Mouse (Mus musculus) kidney, embryonic 14.5 days (tissue): ENCODE measurements around the gene Phf10. TPM values are rescaled to one million over a fixed set of nuclear protein-coding genes. Genes with fewer than 3 reads are reported as not detected.

Experiments
- ATAC-seq: fragments of 200-750 bp; cut with Nextera tagmentation; 2 replicates; pipeline ENCODE4 v1.8.0; 2017; ENCODE audit warnings: moderate number of reproducible peaks, mild to moderate bottlenecking, moderate TSS enrichment, moderate library complexity; ENCODE audit not compliant: low FRiP score, low TSS enrichment
- H3K27ac ChIP-seq: fragments of 300-500 bp; sonication (generic); 2 replicates; pipeline ENCODE4 v1.5.1; 2014; ENCODE audit warnings: low read depth, mild to moderate bottlenecking, low read length, moderate library complexity, mixed read lengths
- H3K27me3 ChIP-seq: fragments of 300-500 bp; sonication (generic); 2 replicates; pipeline ENCODE4 v1.6.1; 2014; ENCODE audit warnings: mild to moderate bottlenecking, low read length; ENCODE audit not compliant: control insufficient read depth, insufficient read depth
- H3K36me3 ChIP-seq: fragments of 300-500 bp; sonication (generic); 2 replicates; pipeline ENCODE4 v1.6.1; 2014; ENCODE audit warnings: low read length, mixed read lengths; ENCODE audit not compliant: control insufficient read depth, insufficient read depth
- H3K4me1 ChIP-seq: fragments of 300-500 bp; sonication (generic); 2 replicates; pipeline ENCODE4 v1.6.1; 2014; ENCODE audit warnings: low read length, mixed read lengths; ENCODE audit not compliant: control insufficient read depth, insufficient read depth
- H3K4me2 ChIP-seq: fragments of 300-500 bp; sonication (generic); replicated peaks from 2 replicates; pipeline ENCODE4 v1.6.1; 2014; ENCODE audit warnings: low read depth, mild to moderate bottlenecking, low read length
- H3K4me3 ChIP-seq: fragments of 300-500 bp; sonication (generic); 2 replicates; pipeline ENCODE4 v1.5.1; 2014; ENCODE audit warnings: mild to moderate bottlenecking, low read length
- H3K9ac ChIP-seq: fragments of 300-500 bp; sonication (generic); 2 replicates; pipeline ENCODE4 v1.6.1; 2014; ENCODE audit warnings: low read depth, mild to moderate bottlenecking, low read length, moderate library complexity
- H3K9me3 ChIP-seq: fragments of 300-500 bp; sonication (generic); 2 replicates; pipeline ENCODE4 v1.6.1; 2016; ENCODE audit warnings: low read length; ENCODE audit not compliant: control insufficient read depth
- WGBS: fragments of 180-500 bp; shearing (Covaris S2); extraction: QIAGEN DNeasy Blood & Tissue Kit; methylation state at CpG from one replicate; pipeline ENCODE4 v1.1.7; 2014; 5-methylcytosine and 5-hydroxymethylcytosine counted together
- polyA plus RNA-seq: library from polyadenylated mRNA; unstranded; fragments of >200 nt; fragmentation: Nextera tagmentation; extraction: Ambion mirVana; gene quantifications from 2 replicates; pipeline ENCODE4 v1.2.1, GENCODE M21; 2014

The Phf10 gene
- polyA plus RNA-seq, 1 experiment from 2014 or later: 37.4 TPM

DNA sequence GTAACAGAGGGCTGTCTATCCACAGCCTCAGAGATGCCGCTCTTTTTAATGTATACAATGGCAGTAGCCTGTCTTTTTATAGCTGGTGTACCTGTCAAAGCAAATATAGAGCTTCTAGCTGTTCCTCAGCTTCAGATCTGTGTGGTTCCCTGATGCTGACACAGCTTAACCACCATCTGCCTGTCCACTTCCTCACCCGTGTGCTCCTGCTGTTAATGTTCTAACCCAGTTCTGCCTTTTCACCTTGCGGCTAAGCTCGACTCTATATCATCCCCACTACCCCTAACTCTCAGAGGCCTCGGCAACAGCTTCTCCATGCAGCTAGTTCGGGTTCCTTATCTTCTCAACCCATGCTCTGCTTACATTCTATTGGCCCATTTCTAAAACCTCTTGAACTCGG lies 30.4 kb downstream of the Phf10 start:
- H3K36me3 ChIP-seq: no peaks in the 10 kb centered on the region
- no peaks in the 10 kb centered on the region for H3K27me3 ChIP-seq
- no peak overlapping the region for H3K4me3 ChIP-seq
- H3K4me1 ChIP-seq: no peaks in the 10 kb centered on the region
- H3K4me2 ChIP-seq: no peak overlapping the region
- no peaks in the 10 kb centered on the region for H3K9me3 ChIP-seq
- no peak for ATAC-seq
- no peak overlapping the region for H3K9ac ChIP-seq
- WGBS: 84% methylated on average over 7 of the region's 7 CpGs
- H3K27ac ChIP-seq: no peak overlapping the region

DNA sequence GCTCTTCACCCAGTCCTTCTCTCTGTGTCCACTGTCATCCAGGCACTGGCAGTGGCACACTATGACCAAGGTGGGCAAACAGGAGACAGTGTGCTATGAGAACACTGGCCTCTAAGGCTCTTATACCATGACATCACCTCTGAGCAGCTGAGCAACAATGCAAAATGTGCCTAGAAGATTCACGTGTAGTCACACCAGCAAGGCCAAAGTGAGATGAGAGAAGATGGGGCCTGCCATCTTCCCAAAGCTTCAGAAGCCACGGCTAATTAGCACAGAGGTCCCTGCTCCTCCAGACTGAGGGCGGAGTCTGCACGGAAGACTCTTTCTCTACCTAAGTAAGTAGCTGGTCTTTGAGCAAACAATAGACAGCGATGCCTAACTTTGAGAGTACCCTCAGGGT lies 32.4 kb downstream of the Phf10 start:
- H3K27me3 ChIP-seq: no peaks in the 10 kb centered on the region
- no peaks in the 10 kb centered on the region for H3K36me3 ChIP-seq
- H3K4me1 ChIP-seq: no peaks in the 10 kb centered on the region
- H3K4me3 ChIP-seq: no peak overlapping the region
- 70% methylated on average over 5 of the region's 5 CpGs for WGBS
- H3K4me2 ChIP-seq: no peak overlapping the region
- no peak for ATAC-seq
- no peak overlapping the region for H3K9ac ChIP-seq
- H3K27ac ChIP-seq: no peak overlapping the region
- no peaks in the 10 kb centered on the region for H3K9me3 ChIP-seq

DNA sequence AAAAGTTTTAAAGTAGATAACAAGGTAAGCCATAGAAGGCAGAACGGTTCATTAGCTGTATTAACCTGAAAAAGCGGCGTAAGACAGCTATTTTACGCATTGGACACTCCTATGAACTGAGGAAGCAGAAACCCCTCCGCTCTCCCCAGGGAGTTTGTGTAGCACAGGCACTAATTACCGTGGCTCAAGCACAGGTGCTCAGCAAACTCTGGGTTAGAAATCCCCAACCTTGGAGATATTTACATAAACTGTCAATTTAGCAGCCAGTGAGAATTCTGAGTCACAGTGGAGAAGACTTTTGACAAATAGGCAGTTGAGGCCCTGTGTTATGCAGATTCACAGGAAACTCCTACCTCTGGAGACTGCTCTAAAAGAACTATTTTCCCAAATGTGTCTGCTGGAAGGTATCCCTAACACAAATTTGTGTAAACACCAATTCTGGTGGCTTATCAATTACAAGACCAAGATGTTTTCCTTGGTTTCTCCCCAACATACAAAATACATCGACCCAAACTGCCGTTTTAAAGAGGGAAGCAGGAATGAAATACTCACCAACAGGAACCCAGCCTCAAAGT lies 33.3 kb downstream of the Phf10 start:
- no peak overlapping the region for H3K9ac ChIP-seq
- H3K36me3 ChIP-seq: no peaks in the 10 kb centered on the region
- H3K27ac ChIP-seq: no peak overlapping the region
- no peak for ATAC-seq
- H3K9me3 ChIP-seq: no peaks in the 10 kb centered on the region
- H3K4me1 ChIP-seq: no peaks in the 10 kb centered on the region
- 81% methylated on average over 8 of the region's 8 CpGs for WGBS
- no peak overlapping the region for H3K4me3 ChIP-seq
- H3K27me3 ChIP-seq: no peaks in the 10 kb centered on the region
- no peak overlapping the region for H3K4me2 ChIP-seq

- no peak overlapping the region for H3K27ac ChIP-seq
- H3K4me2 ChIP-seq: no peak overlapping the region
- 44% methylated on average over 6 of the region's 6 CpGs for WGBS
- H3K36me3 ChIP-seq: no peaks in the 10 kb centered on the region
- no peaks in the 10 kb centered on the region for H3K4me1 ChIP-seq
- H3K27me3 ChIP-seq: no peaks in the 10 kb centered on the region
- no peaks in the 10 kb centered on the region for H3K9me3 ChIP-seq
- no peak overlapping the region for H3K9ac ChIP-seq
- ATAC-seq: no peak
- no peak overlapping the region for H3K4me3 ChIP-seq
Observed at GRCm38 (mm10) chr17:14921582-14921981, 39.5 kb downstream of the Phf10 start.

DNA sequence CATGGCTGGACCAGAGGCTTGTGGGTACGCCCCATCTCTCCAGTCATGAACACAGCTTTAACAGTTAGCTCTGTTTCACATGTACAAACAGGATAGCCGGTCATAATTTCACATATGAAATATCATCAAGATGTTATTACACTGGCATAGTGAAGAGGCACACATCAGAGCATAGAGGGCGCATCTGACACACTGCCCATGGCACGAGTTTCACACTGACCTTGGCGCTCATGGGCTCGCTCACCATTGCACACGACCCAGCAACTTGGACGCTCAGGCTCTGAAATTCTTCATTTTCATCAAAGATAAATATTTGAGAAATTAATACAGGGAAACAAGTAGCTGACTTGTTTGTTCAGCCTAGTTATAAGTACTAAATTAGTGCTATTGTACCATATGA lies 43.2 kb downstream of the Phf10 start:
- Histone ChIP-seq H3K4me2 (no peak overlapping the region), H3K36me3 (no peaks in the 10 kb centered on the region), H3K27me3 (no peaks in the 10 kb centered on the region), H3K9me3 (no peaks in the 10 kb centered on the region), H3K4me1 (no peaks in the 10 kb centered on the region), H3K27ac (no peak overlapping the region), H3K9ac (no peak overlapping the region), H3K4me3 (no peak overlapping the region)
- ATAC-seq: no peak
- 90% methylated on average over 8 of the region's 8 CpGs for WGBS

DNA sequence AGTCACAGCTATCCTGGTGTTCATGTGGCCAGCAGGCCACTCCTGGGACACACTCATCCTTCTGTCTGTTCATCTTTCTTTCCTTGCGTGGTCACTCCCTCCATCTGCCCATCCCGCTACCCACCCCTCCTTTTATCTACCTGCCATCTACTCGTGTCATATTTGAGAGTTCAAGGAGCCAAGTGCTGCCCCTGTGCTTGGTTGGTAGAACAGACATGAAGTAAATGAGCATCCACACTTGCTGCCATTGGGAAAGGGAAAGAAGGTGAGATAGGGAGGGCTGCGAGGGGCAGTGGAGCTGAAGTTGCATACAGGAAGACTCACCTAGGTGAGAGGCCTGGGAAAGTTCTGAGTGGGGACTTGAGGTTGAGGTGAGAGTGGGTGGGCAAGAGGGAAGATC lies 46.7 kb downstream of the Phf10 start:
- Histone ChIP-seq H3K4me1 (no peaks in the 10 kb centered on the region), H3K4me3 (no peak overlapping the region), H3K9ac (no peak overlapping the region), H3K9me3 (no peaks in the 10 kb centered on the region), H3K4me2 (no peak overlapping the region), H3K27me3 (no peaks in the 10 kb centered on the region), H3K27ac (no peak overlapping the region), H3K36me3 (no peaks in the 10 kb centered on the region)
- 89% methylated on average over 4 of the region's 4 CpGs for WGBS
- ATAC-seq: no peak

GRCm38 (mm10) chr17:14912981-14913380 lies 48.1 kb downstream of the Phf10 start:
- 90% methylated on average over 8 of the region's 8 CpGs for WGBS

GRCm38 (mm10) chr17:14912420-14912819 lies 48.7 kb downstream of the Phf10 start:
- Histone ChIP-seq H3K9me3 (no peaks in the 10 kb centered on the region), H3K36me3 (no peaks in the 10 kb centered on the region), H3K27me3 (no peaks in the 10 kb centered on the region), H3K4me1 (no peaks in the 10 kb centered on the region), H3K27ac (no peak overlapping the region), H3K4me2 (no peak overlapping the region), H3K9ac (no peak overlapping the region), H3K4me3 (no peak overlapping the region)
- WGBS: 50% methylated on average over 6 of the region's 6 CpGs
- no peak for ATAC-seq

More at GRCm38 (mm10) chr17:14912981-14913380, 48.1 kb downstream of the Phf10 start:
- Histone ChIP-seq H3K4me2 (no peak overlapping the region), H3K9ac (no peak overlapping the region), H3K9me3 (no peaks in the 10 kb centered on the region), H3K4me1 (no peaks in the 10 kb centered on the region), H3K36me3 (no peaks in the 10 kb centered on the region), H3K27ac (no peak overlapping the region), H3K4me3 (no peak overlapping the region), H3K27me3 (no peaks in the 10 kb centered on the region)
- no peak for ATAC-seq

DNA sequence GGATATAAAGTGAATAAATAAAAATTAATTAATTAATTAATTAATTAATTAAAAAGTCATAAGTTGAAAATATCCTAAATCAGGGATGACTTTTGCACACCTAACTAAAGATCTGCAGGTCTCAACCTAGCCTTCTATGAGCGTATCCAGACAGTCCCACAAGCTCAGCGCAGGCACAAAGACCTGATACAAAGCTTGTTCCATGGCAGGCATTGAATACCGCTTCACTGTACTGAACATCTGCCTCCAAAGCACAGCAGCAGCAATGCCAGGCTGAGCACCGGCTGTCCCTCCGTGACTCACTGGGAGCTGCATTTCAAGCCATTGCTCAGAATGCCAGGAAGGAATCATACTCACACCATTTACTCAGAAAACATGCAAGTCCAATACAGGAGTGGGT lies 50.3 kb downstream of the Phf10 start:
- 90% methylated on average over 5 of the region's 5 CpGs for WGBS
- Histone ChIP-seq H3K9ac (no peak overlapping the region), H3K9me3 (no peaks in the 10 kb centered on the region), H3K36me3 (no peaks in the 10 kb centered on the region), H3K27me3 (no peaks in the 10 kb centered on the region), H3K4me1 (no peaks in the 10 kb centered on the region), H3K4me2 (no peak overlapping the region), H3K4me3 (no peak overlapping the region), H3K27ac (no peak overlapping the region)
- ATAC-seq: no peak
